Mouse (Mus musculus) cerebellum, postnatal 36 days (tissue): ENCODE results near the gene Eng.

Experiments used
- DNase-seq, 2 experiments: peaks; one replicate each; pipeline ENCODE4 v3.0.0; 2021 to 2022; ENCODE audit warnings: mixed read lengths in 2 of 2

Eng gene

GRCm38 (mm10) chr2:32646379-32647056 is at the start of gene Eng:
Eng (plus strand) TSS chr2:32646595.
- no peak for DNase-seq

DNA sequence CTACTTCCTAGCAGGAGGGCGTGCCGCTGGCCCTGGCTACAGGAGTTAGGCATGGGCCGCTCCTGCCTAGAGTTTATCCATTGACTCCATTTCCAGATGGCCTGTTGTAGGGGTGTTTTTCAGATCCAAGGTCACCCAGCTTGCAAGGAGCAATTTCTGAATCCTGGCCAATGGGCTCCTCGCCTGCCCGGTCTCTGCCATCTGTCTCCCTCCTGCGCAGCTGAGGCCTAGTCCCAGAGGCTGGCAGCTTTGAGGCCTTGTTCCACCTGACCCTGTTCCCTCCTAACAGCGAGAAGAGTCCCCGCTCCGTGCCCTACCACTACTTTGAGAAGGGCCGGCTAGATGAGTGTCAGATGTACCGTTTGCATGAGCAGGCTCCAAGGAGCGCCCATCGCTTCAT is 49.7 kb upstream of the Eng start:
- DNase-seq = peak; percentile 88 to 89

DNA sequence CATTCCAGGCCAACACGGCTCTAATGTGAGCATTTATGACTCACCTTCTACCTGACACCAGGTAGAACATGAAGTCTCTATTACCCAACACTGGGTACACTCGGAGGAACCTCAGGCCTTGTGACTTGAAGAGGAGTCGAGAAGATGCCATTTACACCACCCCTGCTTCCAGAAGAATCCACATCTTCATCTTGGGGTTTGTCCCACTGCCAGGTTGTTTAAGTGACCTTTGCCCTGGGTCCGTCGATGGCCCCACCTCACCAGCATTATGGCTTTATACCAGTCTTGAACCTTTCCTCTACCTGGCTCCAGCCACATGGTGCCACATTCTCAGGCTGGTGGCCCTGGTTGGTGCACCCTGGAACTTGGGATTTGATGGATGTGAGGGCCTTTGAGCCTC is 49.1 kb upstream of the Eng start:
- no peak for DNase-seq

DNA sequence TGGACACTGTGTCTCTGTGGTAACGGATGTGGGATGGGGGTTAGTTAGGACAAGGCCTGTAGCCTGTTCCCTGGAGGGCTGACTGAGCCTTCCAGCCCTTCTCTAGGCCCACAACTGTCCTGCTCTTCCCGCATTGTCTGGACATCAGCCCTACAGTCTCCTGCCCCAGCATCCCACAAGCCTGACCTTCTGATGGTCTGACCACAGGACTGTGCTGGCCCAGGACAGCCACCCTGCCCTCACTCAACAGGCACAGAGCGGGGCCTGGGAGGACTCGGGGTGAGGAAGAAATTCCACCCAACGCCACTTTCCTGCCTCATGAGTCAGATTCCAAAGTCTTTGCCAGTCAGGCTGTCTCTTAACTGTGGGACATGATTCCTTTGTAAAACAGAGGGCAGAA is 48.7 kb upstream of the Eng start:
- no peak for DNase-seq

DNA sequence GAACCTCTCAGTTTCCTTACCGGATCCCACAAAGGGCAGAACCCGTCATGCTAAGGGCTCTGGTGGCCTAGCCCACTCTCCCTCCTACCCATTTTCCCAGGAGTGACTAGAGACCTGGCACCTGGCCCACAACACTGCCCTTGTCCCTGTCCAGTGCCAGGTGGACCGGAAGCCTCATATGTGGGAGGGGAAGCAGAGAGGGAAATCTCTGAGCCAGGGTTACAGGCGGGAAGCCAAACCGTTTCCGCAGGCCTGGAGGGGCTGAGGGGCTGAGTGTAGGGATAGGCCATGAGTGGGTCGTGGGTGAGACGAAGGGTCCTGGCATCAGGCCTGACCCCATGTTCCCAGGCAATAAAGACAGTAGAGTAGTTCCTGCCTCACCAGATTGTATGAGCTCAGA is 47.9 kb upstream of the Eng start:
- peak; percentile 69 to 73 for DNase-seq

- DNase-seq = no peak
Measured at GRCm38 (mm10) chr2:32599409-32599808, 47.0 kb upstream of the Eng start, which contains the start of gene St6galnac6. St6galnac6 (plus strand) TSS chr2:32599709.

GRCm38 (mm10) chr2:32601417-32602065 is 44.9 kb upstream of the Eng start:
- peak; percentile 51 to 58 for DNase-seq

DNA sequence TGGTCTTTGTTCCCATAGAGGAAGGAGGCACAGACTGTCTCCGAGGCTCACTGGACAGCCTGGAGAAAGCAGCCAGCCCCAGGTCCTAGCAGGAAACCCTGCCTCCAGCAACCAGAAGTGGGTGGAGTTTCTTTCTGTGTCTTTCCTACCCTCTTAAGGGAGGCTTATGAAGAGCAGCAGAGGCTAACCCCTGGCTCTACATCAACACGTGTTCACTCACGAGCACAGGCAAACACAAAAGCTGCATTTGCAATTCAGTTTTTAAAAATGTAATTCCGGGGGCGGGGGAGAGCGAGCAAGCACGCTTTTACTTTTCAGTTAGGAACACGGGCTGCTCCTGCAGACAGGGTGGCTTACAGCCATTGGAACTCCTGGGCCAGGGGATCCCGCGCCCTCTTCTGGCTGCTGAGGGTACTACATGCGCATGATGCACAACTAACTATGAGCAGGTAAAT is 43.8 kb upstream of the Eng start:
- DNase-seq = peak; percentile 93 to 97

DNA sequence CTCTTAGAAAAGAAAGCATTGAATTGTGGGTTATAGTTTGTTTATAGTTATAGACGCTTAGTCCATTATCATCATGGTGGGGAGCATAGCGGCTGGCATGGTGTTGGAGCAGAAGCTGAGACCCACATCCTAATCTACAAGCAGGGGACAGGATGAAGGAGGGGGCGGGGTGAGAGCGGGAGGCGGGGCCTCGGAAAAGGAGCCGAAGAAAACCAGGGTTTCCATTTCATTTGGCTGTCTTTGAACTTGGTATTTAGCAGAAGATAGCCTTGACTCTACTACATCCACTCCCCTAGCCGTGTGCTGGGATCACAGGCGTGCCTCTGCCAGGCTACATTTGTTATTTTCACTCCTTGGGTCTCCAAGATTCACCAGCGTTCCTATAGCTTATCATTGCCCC is 41.8 kb upstream of the Eng start:
- DNase-seq = no peak

DNA sequence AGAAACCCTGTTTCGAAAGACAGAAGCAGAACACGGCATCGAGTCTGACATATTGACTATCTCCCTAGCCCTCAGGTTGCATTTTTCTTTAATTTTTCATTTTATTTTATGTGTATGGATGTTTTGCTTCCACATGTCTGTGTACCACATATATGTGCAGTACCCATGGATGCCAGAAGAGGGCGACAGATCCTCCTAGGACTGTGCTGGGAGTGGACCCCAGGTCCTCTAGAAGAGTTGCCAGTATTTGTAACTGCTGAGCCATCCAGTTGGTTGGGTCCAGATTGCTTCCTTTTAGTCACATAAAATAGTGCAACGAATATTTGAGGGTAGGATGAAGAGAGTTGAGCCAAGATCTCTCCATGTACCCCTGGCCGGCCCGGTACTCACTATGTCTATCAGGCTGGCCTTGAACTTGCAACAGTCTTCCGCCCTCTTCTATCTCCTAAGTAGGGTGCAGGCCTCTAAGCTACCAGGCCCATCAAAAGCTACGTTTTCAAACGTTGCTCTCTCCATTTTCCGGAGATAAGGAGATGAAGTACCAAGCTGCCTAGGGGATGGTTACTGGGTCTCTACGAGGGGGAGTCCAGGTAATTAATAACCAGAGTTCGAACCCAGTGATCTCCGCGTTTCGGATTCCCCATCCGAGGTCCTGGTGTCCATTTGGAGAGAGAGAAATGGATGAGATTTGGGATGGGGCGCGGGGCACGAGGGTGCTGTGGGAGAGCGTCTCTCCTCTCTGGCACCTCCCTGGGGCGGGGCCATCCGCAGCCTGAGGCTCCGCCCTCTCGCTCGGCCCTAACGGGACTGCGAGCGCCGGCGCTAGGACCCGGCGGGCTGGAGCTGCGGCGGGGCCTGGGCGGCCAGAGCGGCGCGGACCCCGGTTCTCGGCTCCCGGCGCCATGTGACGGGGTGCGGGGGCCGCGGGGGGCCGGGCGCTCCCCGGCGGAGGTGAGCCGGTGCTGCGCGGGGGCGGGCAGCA is 39.9 kb upstream of the Eng start:
- DNase-seq = peak; percentile 81 to 89

DNA sequence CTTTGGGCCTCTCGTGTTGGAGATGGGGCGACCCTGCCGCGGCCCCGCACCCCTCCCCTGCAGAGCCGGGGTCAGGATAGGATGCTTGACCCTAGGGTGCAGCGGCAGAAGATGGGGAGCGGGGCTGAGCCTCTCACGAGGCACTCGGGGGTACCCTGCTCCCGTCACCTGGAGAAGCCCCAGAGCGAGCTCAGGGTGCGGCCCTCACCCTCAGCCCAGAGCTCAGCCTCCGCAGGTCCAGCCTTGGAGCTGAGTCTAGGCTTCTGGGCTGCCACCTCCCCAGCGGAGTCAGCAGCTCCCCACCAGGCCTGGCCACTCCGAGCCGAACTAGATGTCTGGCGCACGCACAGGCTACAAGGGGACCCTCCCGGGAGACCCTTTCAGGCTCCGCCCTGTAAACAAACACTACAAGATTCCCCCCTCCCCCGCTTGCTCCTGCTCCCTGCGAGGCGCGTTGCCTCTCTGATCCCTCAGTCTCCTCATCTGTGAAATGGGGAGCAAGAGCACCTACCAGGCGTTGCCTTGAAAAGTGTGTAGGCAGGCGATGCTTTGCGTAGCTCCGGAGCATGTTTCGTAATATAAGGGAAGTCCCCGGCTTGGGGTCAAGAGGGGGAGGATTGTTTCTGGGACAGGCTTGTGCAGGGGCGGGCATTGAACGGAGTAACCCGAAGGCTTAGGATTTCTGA is 39.0 kb upstream of the Eng start:
- peak in 1 of 2 experiments; percentile 51 for DNase-seq

GRCm38 (mm10) chr2:32608141-32608777 is 38.1 kb upstream of the Eng start:
- DNase-seq = peak; percentile 55 to 65

DNA sequence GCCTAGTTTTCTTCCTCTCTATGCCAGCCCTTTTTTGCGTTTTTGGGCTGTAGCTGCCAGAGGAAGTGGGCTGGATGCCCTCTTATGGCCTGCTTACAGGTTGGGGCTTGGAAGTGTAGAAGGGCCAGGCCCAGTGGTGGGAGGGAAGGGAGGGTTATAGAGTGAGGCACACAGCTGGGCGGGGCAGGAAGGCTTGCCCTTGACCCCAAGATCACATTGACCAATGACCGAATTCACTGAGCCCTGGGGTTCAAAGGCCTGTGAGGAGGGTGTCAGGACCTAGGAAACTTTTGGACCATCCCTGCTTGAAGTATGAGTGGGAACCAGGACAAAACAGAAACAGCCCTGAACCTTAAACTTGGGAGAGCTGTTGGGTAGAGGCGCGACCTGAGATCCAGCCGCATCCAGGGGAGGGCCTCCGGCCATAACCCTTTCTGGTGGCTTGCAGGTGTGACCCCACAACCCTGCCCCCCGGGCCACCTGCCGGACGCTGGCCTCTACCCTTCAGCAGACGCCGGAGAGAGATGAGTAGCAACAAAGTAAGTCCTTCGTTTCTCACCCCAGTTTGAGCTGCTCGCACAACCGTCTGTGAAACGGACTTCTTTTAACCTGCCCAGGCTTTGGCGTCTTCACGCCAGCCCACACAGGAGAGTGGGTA is 37.5 kb upstream of the Eng start:
- DNase-seq = no peak

DNA sequence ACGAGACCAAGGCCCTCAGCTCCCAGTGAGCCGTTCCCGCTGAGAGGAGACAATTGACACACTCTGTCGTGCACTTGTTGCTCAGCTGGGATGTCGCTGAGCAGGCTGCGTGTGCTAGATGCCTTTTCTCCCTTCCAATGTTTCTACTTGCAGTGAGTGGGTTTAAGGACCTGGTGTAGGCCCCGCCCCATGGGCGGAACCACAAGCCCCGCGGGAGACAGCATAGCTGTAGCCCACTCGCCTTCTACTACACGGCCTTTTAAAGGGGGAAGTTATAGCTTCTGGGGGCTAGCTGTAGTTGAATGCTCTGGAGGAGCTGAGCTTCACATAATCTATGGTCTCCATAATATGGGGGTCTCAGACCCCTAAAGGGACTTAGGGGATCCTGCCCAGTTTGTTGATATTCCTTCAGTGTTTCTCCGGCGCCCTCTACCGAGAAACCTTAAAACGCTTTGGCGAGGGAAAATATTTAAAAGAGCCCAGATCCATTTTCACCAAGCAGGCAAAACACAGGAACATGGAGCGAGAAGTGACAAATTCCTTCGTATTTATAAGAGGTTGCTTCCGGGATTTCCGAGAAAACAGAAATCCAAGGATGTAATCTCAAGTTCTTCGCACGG is 35.7 kb upstream of the Eng start:
- DNase-seq = no peak

DNA sequence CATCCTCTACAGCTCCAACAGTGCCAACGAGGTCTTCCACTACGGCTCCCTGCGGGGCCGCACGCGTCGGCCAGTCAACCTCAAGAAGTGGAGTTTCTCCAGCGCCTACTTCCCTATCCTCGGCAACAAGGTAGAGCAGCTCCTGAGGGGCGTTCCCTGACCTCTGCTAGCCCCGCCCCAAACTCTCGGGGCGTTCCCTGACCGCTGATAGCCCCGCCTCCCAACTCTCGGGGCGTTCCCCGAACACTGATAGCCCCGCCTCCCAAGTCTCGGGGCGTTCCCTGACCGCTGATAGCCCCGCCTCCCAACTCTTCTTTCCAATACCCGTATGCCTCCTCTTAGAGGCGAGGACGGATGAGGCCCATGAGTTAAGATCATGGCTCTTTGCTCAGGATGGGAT is 34.1 kb upstream of the Eng start:
- no peak for DNase-seq

DNA sequence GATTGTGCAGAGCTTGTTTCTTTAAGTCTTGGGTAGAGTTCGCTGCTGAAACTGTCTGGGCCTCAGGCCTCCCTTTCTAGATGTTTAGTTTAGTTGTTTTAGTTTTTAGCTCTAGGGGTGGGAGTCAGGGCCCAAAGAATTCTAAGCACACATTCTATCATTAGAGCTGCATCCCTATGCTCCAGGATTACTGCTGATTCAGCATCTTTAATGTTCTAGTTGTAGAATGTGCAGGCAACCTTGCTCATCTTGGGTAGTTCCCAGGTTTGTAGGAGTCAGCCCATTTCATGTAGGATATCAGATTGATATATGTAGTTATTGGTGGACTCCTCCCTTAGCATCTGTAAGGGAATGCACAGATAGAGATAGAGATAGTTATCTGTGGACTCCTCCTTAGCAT is 29.3 kb upstream of the Eng start:
- no peak for DNase-seq

DNA sequence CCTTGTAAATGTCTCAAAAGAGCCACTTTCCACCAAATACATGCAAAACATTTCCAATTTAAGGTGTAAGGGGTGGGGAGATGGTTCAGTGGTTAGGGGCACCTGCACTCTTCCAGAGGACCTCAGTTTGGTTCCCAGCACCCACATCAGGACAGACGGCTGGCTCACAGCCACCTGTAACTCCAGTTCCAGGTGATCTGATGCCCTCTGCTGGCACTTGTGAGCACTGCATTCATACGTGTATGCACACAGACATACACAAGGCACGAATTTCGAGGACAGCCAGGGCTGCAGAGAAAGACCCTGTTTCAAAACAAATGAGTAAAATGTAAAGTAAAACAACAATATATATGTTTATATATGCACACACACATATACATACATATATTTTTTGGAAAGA is 28.8 kb upstream of the Eng start:
- DNase-seq = no peak

GRCm38 (mm10) chr2:32618051-32618450 is 28.3 kb upstream of the Eng start:
- DNase-seq = no peak

DNA sequence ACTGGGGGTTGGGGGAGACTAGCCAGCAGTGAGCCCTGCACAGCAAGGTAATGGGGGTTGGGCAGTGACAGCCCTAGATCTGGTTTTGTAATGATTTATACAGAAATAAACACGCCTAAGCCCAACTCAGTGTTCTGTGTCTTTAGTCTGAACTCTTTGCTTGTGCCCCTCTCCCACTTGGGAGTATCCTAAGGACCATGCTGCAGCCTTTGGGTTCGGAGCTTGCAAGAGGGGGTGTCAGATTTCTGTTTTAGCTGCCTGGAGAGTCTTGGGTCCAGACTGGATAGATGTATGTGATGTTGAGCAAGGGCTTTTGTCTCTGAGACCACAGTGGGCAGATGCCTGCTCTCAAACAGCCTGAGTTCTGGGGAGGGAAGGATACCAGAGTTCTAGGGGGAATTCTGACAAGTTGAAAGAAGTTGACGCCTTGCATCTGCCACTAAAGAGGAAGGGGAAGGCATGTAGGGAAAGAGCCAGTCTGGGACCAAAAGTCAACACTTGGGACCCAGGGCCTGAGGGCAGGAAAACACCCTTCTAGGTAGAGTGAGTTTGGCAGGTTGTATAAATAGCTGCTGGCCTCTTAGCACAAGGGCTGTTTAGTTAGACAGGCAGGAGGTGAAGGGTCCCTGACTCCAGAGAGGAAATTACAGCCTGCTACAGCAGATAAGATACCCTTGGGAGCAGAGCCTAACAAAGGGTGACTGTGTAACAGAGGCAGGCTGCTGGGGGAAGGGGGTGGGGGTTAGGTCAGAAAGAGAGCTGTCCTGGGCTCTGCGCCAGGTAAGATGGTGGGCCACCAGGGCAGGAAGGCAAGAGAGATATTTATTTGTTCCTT is 25.5 kb upstream of the Eng start:
- no peak for DNase-seq

DNA sequence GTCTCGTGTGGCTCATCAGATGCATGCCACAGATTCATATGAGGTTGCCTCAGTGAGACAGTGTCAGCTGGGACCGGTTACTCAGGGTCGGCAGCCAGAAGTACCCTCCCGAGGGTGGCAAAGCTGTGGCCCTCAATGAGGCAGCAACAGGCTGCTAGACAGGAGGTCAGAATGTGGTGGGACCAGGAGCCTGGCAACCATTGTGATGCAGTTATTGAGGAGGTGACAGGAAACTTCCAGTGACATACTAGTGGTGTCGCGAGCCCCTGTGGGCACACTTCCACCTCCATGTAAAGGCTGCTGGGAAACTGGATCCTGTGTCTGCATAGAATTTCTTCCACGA is 24.9 kb upstream of the Eng start, which contains the start of gene Ak1:
Gene Ak1 (plus strand): TSS at position 242 of the 343 bp plus-strand sequence.
- DNase-seq = no peak
